Mouse (Mus musculus) adrenal gland, postnatal 4 days (tissue): ENCODE results near the gene Mtch1. TPM values are rescaled to one million over a fixed set of nuclear protein-coding genes. Genes with fewer than 3 reads are reported as not detected.

Source experiments
- total RNA-seq, 2 experiments: library from RNA; stranded (reverse); gene quantifications; 2 replicates each; pipeline ENCODE4 v1.2.3; 2021

Mtch1 gene
- total RNA-seq, 2 experiments from 2014 or later, result 309 to 341 TPM

Other genes with a start within 250 kb of the Mtch1 start
- gene Rab44, start 233.8 kb downstream of the Mtch1 start, total RNA-seq, result 1 to 10 TPM; 1.4 to 1.7 TPM
- 1 to 10 TPM; 2.8 to 2.9 TPM for gene Cpne5, start 109.8 kb downstream of the Mtch1 start, total RNA-seq
- 10 to 100 TPM; 31.2 to 33.2 TPM for gene Ppil1, start 83.7 kb downstream of the Mtch1 start, total RNA-seq
- gene BC004004, start 79.1 kb downstream of the Mtch1 start, total RNA-seq, result 100 to 1,000 TPM; 115 to 116 TPM
- gene Pi16, start 30.3 kb downstream of the Mtch1 start, total RNA-seq, result 10 to 100 TPM; 11.3 to 13.3 TPM
- 1 to 10 TPM; 5.6 to 6.5 TPM for gene Fgd2, start 13.0 kb upstream of the Mtch1 start, total RNA-seq
- 10 to 100 TPM; 53.4 to 65.5 TPM for gene Pim1, start 142.8 kb upstream of the Mtch1 start, total RNA-seq
- gene Gm17657, start 201.7 kb upstream of the Mtch1 start, total RNA-seq, result not detected
- 10 to 100 TPM; 27.3 to 29.0 TPM for gene Tbc1d22b, start 201.9 kb upstream of the Mtch1 start, total RNA-seq
- gene Tmem217, start 204.5 kb upstream of the Mtch1 start, total RNA-seq, result under 1 TPM in 1 of 2 experiments, not detected in 1; 0.50 TPM